Mouse (Mus musculus) lung, embryonic 15.5 days (tissue): ENCODE data around the gene Nrip2. TPM values are rescaled to one million over a fixed set of nuclear protein-coding genes. Genes with fewer than 3 reads are reported as not detected.

Source experiments
- ATAC-seq: fragments of 200-750 bp; cut with Nextera tagmentation; 2 replicates; pipeline ENCODE4 v1.8.0; 2017; ENCODE audit warnings: moderate number of reproducible peaks, borderline replicate concordance; ENCODE audit not compliant: low FRiP score, low TSS enrichment; ENCODE audit errors: extremely low read depth
- H3K27ac ChIP-seq: fragments of 300-500 bp; sonication (generic); 2 replicates; pipeline ENCODE4 v1.5.1; 2015; ENCODE audit warnings: moderate library complexity, mild to moderate bottlenecking, inconsistent platforms
- H3K27me3 ChIP-seq: fragments of 300-500 bp; sonication (generic); 2 replicates; pipeline ENCODE4 v1.6.1; 2015; ENCODE audit warnings: inconsistent platforms
- H3K36me3 ChIP-seq: fragments of 300-500 bp; sonication (generic); 2 replicates; pipeline ENCODE4 v1.6.1; 2015; ENCODE audit warnings: inconsistent platforms
- H3K4me1 ChIP-seq: fragments of 300-500 bp; sonication (generic); 2 replicates; pipeline ENCODE4 v1.6.1; 2015; ENCODE audit warnings: inconsistent platforms
- H3K4me2 ChIP-seq: fragments of 300-500 bp; sonication (generic); 2 replicates; pipeline ENCODE4 v1.6.1; 2015; ENCODE audit warnings: inconsistent platforms, mild to moderate bottlenecking, moderate library complexity
- H3K4me3 ChIP-seq: fragments of 300-500 bp; sonication (generic); 2 replicates; pipeline ENCODE4 v1.5.1; 2015; ENCODE audit warnings: mild to moderate bottlenecking, inconsistent platforms
- H3K9ac ChIP-seq: fragments of 300-500 bp; sonication (generic); 2 replicates; pipeline ENCODE4 v1.6.1; 2015; ENCODE audit warnings: inconsistent platforms
- H3K9me3 ChIP-seq: fragments of 300-500 bp; sonication (generic); 2 replicates; pipeline ENCODE4 v1.6.1; 2016; ENCODE audit warnings: inconsistent platforms
- WGBS: fragments of 180-500 bp; shearing (Covaris S2); methylation state at CpG from one replicate; pipeline ENCODE4 v1.1.7; 2015; 5-methylcytosine and 5-hydroxymethylcytosine counted together
- polyA plus RNA-seq: library from polyadenylated mRNA; unstranded; fragments of >200 nt; fragmentation: Nextera tagmentation; extraction: Ambion mirVana; gene quantifications from 2 replicates; pipeline ENCODE4 v1.2.1, GENCODE M21; 2015

The Nrip2 gene
- 3.0 and 3.7 TPM in 2 replicates for polyA plus RNA-seq

DNA sequence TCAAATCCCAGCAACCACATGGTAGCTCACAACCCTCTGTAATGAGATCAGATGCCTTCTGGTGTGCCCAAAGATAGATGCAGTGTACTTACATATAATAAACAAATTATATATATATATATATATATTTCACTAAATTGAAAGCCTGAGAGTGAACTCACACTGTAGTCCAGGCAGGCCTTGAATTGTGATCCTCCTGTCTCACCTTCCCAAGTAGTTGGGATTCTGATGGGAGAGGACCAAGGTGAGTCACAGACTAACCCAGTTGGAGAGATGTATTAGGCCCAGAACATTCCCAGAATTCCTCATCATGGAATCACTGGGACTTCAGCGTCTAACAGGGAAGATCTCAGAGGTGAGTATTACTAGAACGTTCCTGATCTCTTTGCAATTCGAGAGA, at the start of gene Nrip2:
Nrip2 (plus strand) TSS at position 301 of the 400 bp plus-strand sequence.
- H3K27ac ChIP-seq: no peak within 1 kb of the TSS
- no peaks in the 10 kb centered on the region for H3K36me3 ChIP-seq
- peaks cover 13% of the 10 kb centered on the region for H3K4me1 ChIP-seq
- WGBS: 63% methylated on average over 3 of the region's 3 CpGs
- no peak for ATAC-seq
- H3K9ac ChIP-seq: 0 out of 2 replicates have a peak within 1 kb of the TSS, but pooled peaks have one; percentile 4
- H3K27me3 ChIP-seq: no peaks in the 10 kb centered on the region
- H3K9me3 ChIP-seq: no peaks in the 10 kb centered on the region
- H3K4me3 ChIP-seq: peak within 1 kb of the TSS; percentile 26
- H3K4me2 ChIP-seq: peak within 1 kb of the TSS; percentile 55

DNA sequence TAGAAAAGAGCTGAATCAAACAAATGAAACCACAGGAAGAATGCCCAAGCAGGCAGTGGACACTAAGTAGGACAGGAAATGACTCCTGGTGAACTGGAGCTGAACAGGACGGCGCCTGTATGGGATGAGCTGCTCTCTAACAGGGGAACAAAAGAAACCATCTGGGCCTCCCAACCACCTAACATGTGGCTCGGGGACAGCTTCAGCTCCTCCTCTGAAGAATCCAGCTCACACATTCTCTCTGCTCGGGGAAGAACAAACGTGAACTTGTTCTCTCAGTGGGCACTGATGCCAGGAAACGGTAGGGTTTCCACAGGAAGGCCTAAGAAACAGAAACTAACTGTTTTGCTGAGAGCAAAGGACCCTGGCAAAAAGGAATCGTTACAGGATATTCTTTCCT, 49.4 kb upstream of the Nrip2 start:
- 0 out of 2 replicates have a peak overlapping the region, but pooled peaks have one; percentile 15 for H3K27ac ChIP-seq
- no peak overlapping the region for H3K4me3 ChIP-seq
- no peaks in the 10 kb centered on the region for H3K27me3 ChIP-seq
- peaks cover 16% of the 10 kb centered on the region for H3K4me1 ChIP-seq
- H3K9ac ChIP-seq: no peak overlapping the region
- H3K36me3 ChIP-seq: peaks cover 7% of the 10 kb centered on the region
- ATAC-seq: no peak
- no peak overlapping the region for H3K4me2 ChIP-seq
- WGBS: 41% methylated on average over 7 of the region's 7 CpGs
- H3K9me3 ChIP-seq: no peaks in the 10 kb centered on the region

DNA sequence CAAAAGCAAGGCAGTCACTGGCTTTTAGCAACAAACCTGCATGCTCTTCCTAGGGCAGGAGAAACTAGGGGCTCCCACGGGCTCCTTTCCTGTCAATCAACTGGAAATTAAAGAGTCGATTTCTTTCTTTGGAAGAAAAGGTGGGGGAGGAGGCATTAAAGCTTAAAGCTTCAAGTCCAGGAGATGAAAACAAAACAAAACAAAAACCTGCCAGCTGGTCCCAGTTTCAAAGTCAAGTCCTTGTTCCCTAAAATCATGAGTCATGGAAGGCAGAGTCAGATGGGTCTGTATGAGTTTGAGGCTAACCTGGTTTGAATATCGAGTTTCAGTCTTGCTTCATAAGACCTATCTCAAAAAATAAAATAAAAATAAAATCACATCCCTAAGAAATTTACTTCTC, 45.0 kb upstream of the Nrip2 start:
- WGBS: 50% methylated on average over 3 of the region's 3 CpGs
- Histone ChIP-seq H3K9ac (no peak overlapping the region), H3K4me3 (peak overlapping the region; percentile 85; the same call in 1 of the 2 replicates), H3K27ac (no peak overlapping the region), H3K4me2 (peak overlapping the region; percentile 77), H3K36me3 (peaks cover 31% of the 10 kb centered on the region), H3K27me3 (no peaks in the 10 kb centered on the region), H3K9me3 (no peaks in the 10 kb centered on the region), H3K4me1 (peaks cover 19% of the 10 kb centered on the region)
- no peak for ATAC-seq

DNA sequence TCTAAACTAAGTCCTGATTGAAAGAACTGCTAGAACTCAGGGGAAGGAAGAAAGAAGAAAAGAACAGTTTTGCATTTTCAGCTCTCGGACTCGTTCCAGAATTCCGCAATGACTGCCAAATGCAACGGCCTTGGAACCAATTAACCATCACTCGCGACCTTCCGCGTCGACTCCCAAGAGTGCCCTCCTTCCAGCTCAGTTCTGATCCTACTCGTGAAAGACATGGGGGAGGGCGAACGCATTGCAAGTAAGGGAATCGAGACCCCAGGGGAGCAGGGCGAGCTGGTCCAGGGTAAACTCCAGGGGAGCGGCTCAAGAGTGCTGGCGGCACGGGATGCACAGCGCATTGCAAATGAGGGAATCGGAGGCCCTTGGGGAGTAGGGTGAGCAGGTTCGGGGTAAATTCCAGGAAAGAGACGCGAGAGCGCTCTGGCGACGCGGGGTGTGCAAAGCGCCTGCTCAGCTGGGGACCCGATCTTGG, 43.9 kb upstream of the Nrip2 start:
- Histone ChIP-seq H3K36me3 (peaks cover 31% of the 10 kb centered on the region), H3K4me3 (peak overlapping the region; percentile 85), H3K27me3 (no peaks in the 10 kb centered on the region), H3K27ac (peak overlapping the region; percentile 94), H3K9me3 (no peaks in the 10 kb centered on the region), H3K4me2 (peak overlapping the region; percentile 77), H3K9ac (peak overlapping the region; percentile 77), H3K4me1 (peaks cover 18% of the 10 kb centered on the region)
- ATAC-seq: peak; percentile 71
- under 1% methylated on average over 28 of the region's 28 CpGs for WGBS

DNA sequence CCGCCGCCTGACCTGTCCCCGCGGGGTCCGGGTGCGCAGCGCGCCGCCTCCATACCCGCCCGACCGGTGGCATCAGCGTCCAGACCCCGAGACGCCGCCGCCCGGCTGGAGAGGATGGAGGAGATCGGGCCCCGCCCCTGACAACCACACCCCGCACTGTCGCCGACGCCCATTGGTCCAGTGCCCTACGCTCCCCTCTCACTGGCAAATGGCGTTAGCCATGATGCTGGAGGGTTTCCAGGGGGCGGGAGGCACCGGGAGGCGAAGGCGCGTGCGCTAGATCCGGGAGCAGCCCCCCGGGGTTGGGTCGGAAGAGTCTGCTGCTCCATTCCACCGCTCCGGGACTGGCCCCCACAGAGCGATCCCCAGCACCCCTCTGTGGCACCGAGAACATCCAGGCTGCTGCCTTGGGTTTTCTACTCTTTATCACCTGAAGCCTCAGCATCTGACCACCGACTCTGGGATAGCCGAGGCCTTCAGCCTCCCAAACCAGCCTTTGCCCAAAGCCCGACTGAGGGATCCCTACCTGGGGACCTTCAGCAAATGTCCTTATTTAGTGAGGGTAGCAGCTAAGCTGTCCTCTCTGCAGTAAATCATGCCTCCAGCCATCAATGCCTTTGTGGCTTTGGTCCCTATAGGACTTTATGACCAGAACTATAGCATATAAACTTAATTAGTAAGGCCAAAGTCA, 43.2 kb upstream of the Nrip2 start, which contains the start of gene Tulp3:
Tulp3 (minus strand) TSS at position 126 of the 691 bp plus-strand sequence.
- peaks cover 26% of the 10 kb centered on the region for H3K36me3 ChIP-seq
- WGBS: under 1% methylated on average over 35 of the region's 42 CpGs

DNA sequence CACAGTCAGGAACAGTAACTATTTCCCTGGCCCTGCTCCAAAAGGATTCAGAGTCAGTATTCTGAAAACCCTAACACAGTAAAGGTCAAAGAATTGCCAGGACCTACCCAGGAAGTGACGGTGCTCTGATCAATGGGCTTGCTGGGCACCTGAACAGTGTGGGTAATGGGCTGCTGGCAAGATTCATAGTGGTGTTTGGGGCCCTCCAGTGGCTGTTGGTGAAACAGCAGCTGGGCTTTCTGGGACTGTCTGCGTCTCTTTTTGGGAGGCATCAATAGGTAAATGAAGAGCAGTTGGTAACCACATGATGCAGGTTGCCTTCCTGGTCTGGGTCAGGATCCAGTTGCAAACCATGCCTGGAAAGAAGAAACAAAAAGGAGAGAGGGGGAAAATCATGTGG, 40.1 kb upstream of the Nrip2 start:
- Histone ChIP-seq H3K27ac (no peak overlapping the region), H3K36me3 (peaks cover 24% of the 10 kb centered on the region), H3K9me3 (no peaks in the 10 kb centered on the region), H3K4me3 (no peak overlapping the region), H3K4me2 (no peak overlapping the region), H3K27me3 (no peaks in the 10 kb centered on the region), H3K9ac (no peak overlapping the region), H3K4me1 (peaks cover 35% of the 10 kb centered on the region)
- no peak for ATAC-seq
- WGBS: 34% methylated on average over 2 of the region's 2 CpGs

More for the DNA sequence above, 43.2 kb upstream of the Nrip2 start, which contains the start of gene Tulp3:
- H3K9ac ChIP-seq: peak within 1 kb of the TSS; percentile 77
- H3K27me3 ChIP-seq: no peaks in the 10 kb centered on the region
- no peaks in the 10 kb centered on the region for H3K9me3 ChIP-seq
- peak within 1 kb of the TSS; percentile 77 for H3K4me2 ChIP-seq
- peak within 1 kb of the TSS; percentile 85 for H3K4me3 ChIP-seq
- peaks cover 22% of the 10 kb centered on the region for H3K4me1 ChIP-seq
- H3K27ac ChIP-seq: peak within 1 kb of the TSS; percentile 94
- ATAC-seq: peak; percentile 99

DNA sequence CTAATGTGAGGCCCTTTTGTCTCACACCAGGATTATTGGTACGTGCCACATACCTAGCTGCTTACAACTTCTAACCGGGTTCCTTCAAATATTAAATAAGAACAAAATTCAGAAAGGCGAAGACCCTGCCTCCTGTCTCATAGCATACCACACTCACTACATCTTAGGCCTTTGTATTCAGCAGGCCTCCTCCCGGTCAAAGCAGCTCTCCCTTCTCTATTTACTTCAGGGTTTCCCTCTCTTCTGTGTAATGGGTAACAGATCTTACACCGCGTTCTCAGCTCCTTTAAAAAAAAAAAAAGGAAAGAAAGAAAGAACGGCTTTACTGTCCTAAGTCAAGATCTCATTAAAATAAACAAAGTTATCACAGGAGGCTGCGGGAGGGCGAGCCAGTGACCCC, 37.2 kb upstream of the Nrip2 start:
- peaks cover 32% of the 10 kb centered on the region for H3K4me1 ChIP-seq
- peak overlapping the region; percentile 97 for H3K27ac ChIP-seq
- ATAC-seq: no peak
- no peaks in the 10 kb centered on the region for H3K9me3 ChIP-seq
- H3K27me3 ChIP-seq: no peaks in the 10 kb centered on the region
- peak overlapping the region; percentile 81 for H3K4me2 ChIP-seq
- 8% methylated on average over 9 of the region's 9 CpGs for WGBS
- peaks cover 33% of the 10 kb centered on the region for H3K36me3 ChIP-seq
- H3K9ac ChIP-seq: peak overlapping the region; percentile 83
- peak overlapping the region; percentile 99 for H3K4me3 ChIP-seq

DNA sequence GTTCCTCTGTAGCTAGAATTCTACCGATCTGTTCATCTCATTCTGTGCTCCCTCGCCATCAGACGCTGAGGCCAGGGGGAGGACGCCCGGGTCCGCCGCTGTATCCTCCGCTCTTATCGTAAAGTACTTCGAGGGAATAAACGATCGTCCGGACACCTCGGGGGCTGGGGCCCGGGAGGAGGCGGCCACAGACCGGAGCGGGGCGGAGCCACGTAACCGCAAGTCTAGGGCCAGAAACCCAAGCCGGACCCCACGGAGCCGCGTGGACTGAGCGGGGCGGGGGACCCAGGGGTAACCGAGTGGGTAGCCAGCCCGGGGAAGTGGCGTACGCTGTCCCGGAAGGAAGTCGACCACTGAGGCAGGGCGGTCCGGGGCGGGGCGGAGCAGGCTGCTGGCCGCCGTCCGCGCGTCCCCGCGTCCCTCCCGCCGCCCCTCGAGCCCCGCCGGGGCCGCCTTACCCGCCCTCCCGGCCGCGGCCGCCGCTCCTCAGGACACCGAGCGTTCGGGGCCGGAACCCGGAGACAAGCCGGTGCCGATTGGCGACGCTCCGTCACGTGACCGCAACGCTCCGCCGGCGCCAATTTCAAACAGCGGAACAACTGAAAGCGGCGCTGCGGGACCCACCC, 36.6 kb upstream of the Nrip2 start, which contains the start of the genes Rhno1 and Foxm1:
Rhno1 (minus strand) TSS at position 531 of the 626 bp plus-strand sequence.
Foxm1 (plus strand) TSS at position 587 of the 626 bp plus-strand sequence.
- ATAC-seq: peak; percentile 89
- Histone ChIP-seq H3K27ac (peak within 1 kb of the TSS; percentile 97), H3K36me3 (peaks cover 33% of the 10 kb centered on the region), H3K9ac (peak within 1 kb of the TSS; percentile 83), H3K4me1 (peaks cover 32% of the 10 kb centered on the region), H3K9me3 (no peaks in the 10 kb centered on the region), H3K4me2 (peak within 1 kb of the TSS; percentile 81), H3K4me3 (peak within 1 kb of the TSS; percentile 99), H3K27me3 (no peaks in the 10 kb centered on the region)
- WGBS: under 1% methylated on average over 67 of the region's 76 CpGs

DNA sequence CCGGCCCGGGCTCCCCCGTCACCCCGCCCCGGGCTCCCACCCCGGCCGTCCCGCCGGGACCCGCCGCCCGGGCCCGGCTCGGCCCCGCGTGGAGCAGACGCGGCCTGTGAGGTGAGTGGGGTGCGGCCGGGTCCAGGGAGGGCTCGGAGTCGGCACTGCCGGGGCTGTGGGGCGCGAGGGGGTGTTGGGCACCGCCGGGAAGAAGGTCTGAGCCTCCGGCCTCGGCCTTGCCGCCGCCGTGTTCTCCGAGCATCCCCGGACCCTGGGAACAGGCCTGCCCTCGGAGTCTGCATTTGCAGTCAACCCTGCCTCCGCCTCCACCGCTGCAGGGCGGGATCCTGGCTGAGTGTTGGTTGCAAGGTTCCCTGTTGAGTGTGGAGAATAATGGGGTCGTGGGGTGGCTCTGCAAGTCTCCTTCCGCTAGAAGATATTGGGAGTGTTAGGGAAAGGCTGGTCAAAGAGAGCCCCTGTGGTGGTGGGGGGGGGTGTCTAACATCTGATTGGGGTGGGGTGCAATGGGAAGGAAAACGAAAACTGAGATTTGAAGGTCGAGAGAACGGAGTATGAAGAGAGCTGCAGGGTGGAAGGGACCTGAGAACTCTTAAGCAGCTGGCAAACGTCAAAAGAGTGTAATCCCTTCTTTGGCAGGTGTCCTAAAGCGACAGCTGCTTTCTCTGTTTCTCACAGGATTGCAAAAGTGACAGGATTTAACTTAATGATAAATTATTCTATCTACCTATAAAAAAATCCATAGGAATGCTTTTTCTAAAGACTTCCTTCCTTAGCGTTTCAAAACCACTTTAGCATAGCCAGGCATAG, 35.9 kb upstream of the Nrip2 start:
- no peaks in the 10 kb centered on the region for H3K9me3 ChIP-seq
- WGBS: under 1% methylated on average over 33 of the region's 46 CpGs
- H3K9ac ChIP-seq: peak overlapping the region; percentile 83
- peak overlapping the region; percentile 99 for H3K4me3 ChIP-seq
- ATAC-seq: peak; percentile 44
- peaks cover 32% of the 10 kb centered on the region for H3K4me1 ChIP-seq
- peak overlapping the region; percentile 97 for H3K27ac ChIP-seq
- peak overlapping the region; percentile 81 for H3K4me2 ChIP-seq
- H3K36me3 ChIP-seq: peaks cover 32% of the 10 kb centered on the region
- no peaks in the 10 kb centered on the region for H3K27me3 ChIP-seq

DNA sequence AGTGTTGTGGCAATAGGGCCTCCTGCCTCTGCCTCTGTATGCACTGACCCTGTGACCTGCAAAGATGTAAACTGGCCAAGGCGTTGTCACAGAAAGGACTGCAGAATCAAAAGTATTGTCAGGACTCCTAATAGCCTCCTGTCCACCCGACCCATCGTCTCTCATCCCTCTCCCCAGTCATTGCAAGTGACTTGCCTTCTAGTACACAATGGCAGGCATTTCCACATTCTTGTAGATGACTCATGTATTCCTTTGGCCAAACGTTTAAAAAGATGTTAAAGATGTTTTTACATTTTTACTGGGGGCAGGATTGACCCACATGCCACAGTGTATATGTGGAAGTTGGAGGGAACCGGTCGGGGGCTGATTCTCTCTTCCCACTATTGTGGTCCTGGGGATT, 34.4 kb upstream of the Nrip2 start:
- Histone ChIP-seq H3K27me3 (no peaks in the 10 kb centered on the region), H3K9me3 (no peaks in the 10 kb centered on the region), H3K4me3 (no peak overlapping the region), H3K27ac (no peak overlapping the region), H3K9ac (no peak overlapping the region), H3K4me2 (peak overlapping the region; percentile 81; the same call in 1 of the 2 replicates), H3K36me3 (peaks cover 38% of the 10 kb centered on the region), H3K4me1 (peaks cover 32% of the 10 kb centered on the region)
- 66% methylated on average over 6 of the region's 6 CpGs for WGBS
- no peak for ATAC-seq

DNA sequence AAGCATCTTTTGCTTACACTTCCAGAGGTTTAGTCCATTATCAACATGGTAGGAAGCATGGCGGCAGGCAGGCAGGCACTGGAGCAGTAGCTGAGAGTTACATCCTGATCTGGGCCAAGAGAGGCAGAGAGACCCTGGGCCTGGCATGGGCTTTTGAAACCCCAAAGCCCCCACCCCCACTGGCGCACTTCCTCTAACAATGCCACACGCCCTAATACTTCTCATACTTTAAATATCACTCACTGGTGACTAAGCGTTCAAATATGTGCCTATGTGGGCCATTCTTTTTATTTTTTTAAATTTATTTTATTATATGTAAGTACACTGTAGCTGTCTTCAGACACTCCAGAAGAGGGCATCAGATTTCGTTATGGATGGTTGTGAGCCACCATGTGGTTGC, 32.6 kb upstream of the Nrip2 start:
- Histone ChIP-seq H3K27ac (no peak overlapping the region), H3K4me3 (no peak overlapping the region), H3K36me3 (peaks cover 54% of the 10 kb centered on the region), H3K4me2 (no peak overlapping the region), H3K4me1 (peaks cover 19% of the 10 kb centered on the region), H3K27me3 (no peaks in the 10 kb centered on the region), H3K9ac (no peak overlapping the region), H3K9me3 (no peaks in the 10 kb centered on the region)
- WGBS: 87% methylated on average over 5 of the region's 5 CpGs
- ATAC-seq: no peak
